Mouse (Mus musculus) mature B cell (primary cell): Measurements from ENCODE around the gene Phykpl.

Experiments used
- in situ Hi-C: fragments of 300-500 bp; cut with MboI; formaldehyde crosslinking; loops from 2 replicates; pipeline ENCODE4 v1.14.3; 2019

Gene Phykpl

GRCm38 (mm10) chr11:51584431-51585248 is at the start of gene Phykpl:
Phykpl (plus strand) TSS chr11:51584757.
- in situ Hi-C loops = no loop called here

GRCm38 (mm10) chr11:51538388-51538787 is 46.2 kb upstream of the Phykpl start:
- in situ Hi-C loops = loop anchor here (25.0 kb wide), 1 partner anchor 251 kb away; the partner anchor contains the start of gene Col23a1

GRCm38 (mm10) chr11:51538919-51539758 is 45.4 kb upstream of the Phykpl start:
- in situ Hi-C loops = loop anchor here (25.0 kb wide), 1 partner anchor 252 kb away; the partner anchor contains the start of gene Col23a1

GRCm38 (mm10) chr11:51539759-51540282 is 44.7 kb upstream of the Phykpl start:
- in situ Hi-C loops = loop anchor here (25.0 kb wide), 1 partner anchor 253 kb away; the partner anchor contains the start of gene Col23a1

GRCm38 (mm10) chr11:51542424-51542823 is 42.1 kb upstream of the Phykpl start:
- in situ Hi-C loops = loop anchor here (25.0 kb wide), 1 partner anchor 255 kb away; the partner anchor contains the start of gene Col23a1

GRCm38 (mm10) chr11:51543487-51544050 is 41.0 kb upstream of the Phykpl start:
- in situ Hi-C loops = loop anchor here (25.0 kb wide), 1 partner anchor 256 kb away; the partner anchor contains the start of gene Col23a1

GRCm38 (mm10) chr11:51544413-51544812 is 40.1 kb upstream of the Phykpl start:
- in situ Hi-C loops = loop anchor here (25.0 kb wide), 1 partner anchor 257 kb away; the partner anchor contains the start of gene Col23a1

GRCm38 (mm10) chr11:51545811-51546210 is 38.7 kb upstream of the Phykpl start:
- in situ Hi-C loops = loop anchor here (25.0 kb wide), 1 partner anchor 259 kb away; the partner anchor contains the start of gene Col23a1

GRCm38 (mm10) chr11:51551253-51551652 is 33.3 kb upstream of the Phykpl start:
- in situ Hi-C loops = no loop called here

GRCm38 (mm10) chr11:51552091-51552490 is 32.5 kb upstream of the Phykpl start:
- in situ Hi-C loops = no loop called here

GRCm38 (mm10) chr11:51554590-51554989 is 30.0 kb upstream of the Phykpl start:
- in situ Hi-C loops = no loop called here

GRCm38 (mm10) chr11:51555066-51555465 is 29.5 kb upstream of the Phykpl start:
- in situ Hi-C loops = no loop called here

- in situ Hi-C loops = no loop called here
Measured at GRCm38 (mm10) chr11:51563276-51563675, 21.3 kb upstream of the Phykpl start.

- in situ Hi-C loops = no loop called here
Measured at GRCm38 (mm10) chr11:51565062-51565461, 19.5 kb upstream of the Phykpl start.

GRCm38 (mm10) chr11:51565951-51566350 is 18.6 kb upstream of the Phykpl start:
- in situ Hi-C loops = no loop called here

GRCm38 (mm10) chr11:51568801-51569200 is 15.8 kb upstream of the Phykpl start:
- in situ Hi-C loops = no loop called here

- in situ Hi-C loops = no loop called here
Measured at GRCm38 (mm10) chr11:51576454-51576853, 8.1 kb upstream of the Phykpl start.

- in situ Hi-C loops = no loop called here
Measured at GRCm38 (mm10) chr11:51577587-51577986, 7.0 kb upstream of the Phykpl start.

GRCm38 (mm10) chr11:51579024-51579423 is 5.5 kb upstream of the Phykpl start:
- in situ Hi-C loops = no loop called here

GRCm38 (mm10) chr11:51582713-51583112 is 1.8 kb upstream of the Phykpl start:
- in situ Hi-C loops = no loop called here

- in situ Hi-C loops = no loop called here
Measured at GRCm38 (mm10) chr11:51584057-51584430, 513 bp upstream of the Phykpl start.
